Mouse (Mus musculus) stomach, postnatal 0 days (tissue): Measurements from ENCODE around the gene Snrpg. TPM values are rescaled to one million over a fixed set of nuclear protein-coding genes. Genes with fewer than 3 reads are reported as not detected.

Experiments
- ATAC-seq: fragments of 200-750 bp; cut with Nextera tagmentation; 2 replicates; pipeline ENCODE4 v1.8.0; 2017; ENCODE audit not compliant: low FRiP score, low TSS enrichment
- DNase-seq: peaks from one replicate; pipeline ENCODE4 v3.0.0-alpha.2; 2016; ENCODE audit warnings: low spot score
- H3K27ac ChIP-seq: fragments of 300-500 bp; sonication (generic); replicated peaks from 2 replicates; pipeline ENCODE4 v1.5.1; 2014; ENCODE audit warnings: mild to moderate bottlenecking, control low read depth
- H3K27me3 ChIP-seq: fragments of 300-500 bp; sonication (generic); 2 replicates; pipeline ENCODE4 v1.6.1; 2014; ENCODE audit warnings: low read length; ENCODE audit not compliant: control insufficient read depth, insufficient read depth
- H3K36me3 ChIP-seq: fragments of 300-500 bp; sonication (generic); 2 replicates; pipeline ENCODE4 v1.6.1; 2014; ENCODE audit warnings: low read length, mixed read lengths; ENCODE audit not compliant: control insufficient read depth, insufficient read depth
- H3K4me1 ChIP-seq: fragments of 300-500 bp; sonication (generic); replicated peaks from 2 replicates; pipeline ENCODE4 v1.6.1; 2014; ENCODE audit warnings: antibody characterized with exemption; ENCODE audit not compliant: control insufficient read depth, insufficient read depth
- H3K4me2 ChIP-seq: fragments of 300-500 bp; sonication (generic); replicated peaks from 2 replicates; pipeline ENCODE4 v1.6.1; 2014; ENCODE audit warnings: low read depth, mild to moderate bottlenecking, control low read depth, moderate library complexity
- H3K4me3 ChIP-seq: fragments of 300-500 bp; sonication (generic); 2 replicates; pipeline ENCODE4 v1.5.1; 2014; ENCODE audit warnings: low read depth, low read length, control low read depth
- H3K9ac ChIP-seq: fragments of 300-500 bp; sonication (generic); 2 replicates; pipeline ENCODE4 v1.6.1; 2014; ENCODE audit warnings: mild to moderate bottlenecking, low read length, control low read depth, mixed read lengths
- H3K9me3 ChIP-seq: fragments of 300-500 bp; sonication (generic); 2 replicates; pipeline ENCODE4 v1.6.1; 2016; ENCODE audit warnings: low read length; ENCODE audit not compliant: control insufficient read depth
- CTCF ChIP-seq: IDR thresholded peaks from 2 replicates; pipeline ENCODE4 v1.5.1; 2016; ENCODE audit warnings: antibody characterized with exemption, low read depth, mild to moderate bottlenecking, moderate library complexity
- EP300 ChIP-seq: optimal IDR thresholded peaks from 2 replicates; pipeline ENCODE3; 2016; ENCODE audit warnings: antibody characterized with exemption
- WGBS: fragments of 180-500 bp; shearing (Covaris S2); extraction: QIAGEN DNeasy Blood & Tissue Kit; methylation state at CpG from one replicate; pipeline ENCODE4 v1.1.7; 2014; 5-methylcytosine and 5-hydroxymethylcytosine counted together
- polyA plus RNA-seq: library from polyadenylated mRNA; unstranded; fragments of >200 nt; fragmentation: Nextera tagmentation; extraction: Ambion mirVana; gene quantifications from 2 replicates; pipeline ENCODE4 v1.2.1, GENCODE M21; 2015

Gene Snrpg
- polyA plus RNA-seq, 1 experiment from 2014 or later = 277 TPM

DNA sequence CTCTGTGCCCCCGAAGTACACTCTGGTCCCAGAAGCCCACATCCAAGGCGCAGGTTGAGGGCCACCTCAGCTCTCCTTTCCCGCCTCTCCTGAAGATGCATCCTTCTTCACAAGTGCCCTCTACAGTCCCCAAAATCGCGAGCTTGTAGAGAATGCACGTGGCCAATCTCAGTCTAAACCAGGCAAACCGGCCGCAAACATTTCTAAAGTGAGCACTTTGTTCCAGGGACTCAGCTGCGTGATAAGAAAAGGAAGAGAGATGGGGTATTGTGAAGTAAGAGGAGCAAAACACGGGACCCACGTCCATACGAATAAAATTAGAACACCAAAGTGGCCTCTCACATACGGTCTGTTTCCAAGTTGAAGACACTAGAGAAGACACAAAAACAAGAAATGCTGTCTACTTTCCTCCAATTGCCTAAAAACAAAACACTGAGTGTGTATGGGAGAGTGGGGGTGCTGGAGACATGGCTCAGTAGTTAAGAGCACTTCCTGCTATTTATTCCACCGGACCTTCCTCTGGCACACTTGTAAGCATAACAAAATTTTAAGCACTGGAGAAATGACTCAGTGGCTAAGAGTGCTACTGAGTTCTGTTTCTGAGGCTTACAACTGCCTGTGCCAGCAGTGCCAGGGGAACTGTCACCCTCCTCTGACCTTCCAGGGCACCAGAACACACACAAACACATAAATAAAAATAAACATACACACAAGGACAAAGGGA, 26.3 kb downstream of the Snrpg start:
- DNase-seq (no peak), ATAC-seq (no peak; the same call in none of the 2 replicates)
- Histone ChIP-seq H3K4me3 (peak overlapping the region; percentile 94), H3K27me3 (no peaks in the 10 kb centered on the region), H3K4me2 (peak overlapping the region; percentile 65), H3K27ac (peak overlapping the region; percentile 94), H3K4me1 (no peaks in the 10 kb centered on the region), H3K9me3 (no peaks in the 10 kb centered on the region), H3K36me3 (no peaks in the 10 kb centered on the region), H3K9ac (peak overlapping the region; percentile 89)
- 4% methylated on average over 14 of the region's 14 CpGs for WGBS
- TF ChIP-seq CTCF (no peak; the same call in 1 of the 2 replicates), EP300 (no peak)

DNA sequence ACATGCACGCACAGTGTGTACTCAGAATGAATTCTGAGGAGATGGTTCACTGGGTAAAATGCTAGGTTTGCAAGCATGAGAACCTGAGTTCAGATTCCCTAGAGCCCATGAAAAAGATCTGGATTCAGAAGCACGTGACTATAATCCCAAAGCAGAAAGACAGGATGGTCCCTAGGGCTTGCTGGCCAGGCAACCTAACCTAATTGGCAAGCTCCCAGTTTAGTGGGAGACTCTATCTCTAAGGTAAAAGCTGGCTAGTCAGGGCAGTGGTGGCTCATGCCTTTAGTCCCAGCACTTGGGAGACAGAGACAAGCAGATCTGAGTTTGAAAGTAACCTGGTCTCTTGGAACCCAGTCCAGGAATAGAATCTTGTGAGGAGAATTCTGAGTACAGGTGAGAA, 27.9 kb downstream of the Snrpg start:
- H3K4me2 ChIP-seq = no peak overlapping the region
- no peak overlapping the region for H3K4me3 ChIP-seq
- 84% methylated on average over 2 of the region's 2 CpGs for WGBS
- H3K36me3 ChIP-seq = no peaks in the 10 kb centered on the region
- no peaks in the 10 kb centered on the region for H3K9me3 ChIP-seq
- no peaks in the 10 kb centered on the region for H3K4me1 ChIP-seq
- no peak overlapping the region for H3K9ac ChIP-seq
- no peak for DNase-seq
- H3K27ac ChIP-seq = no peak overlapping the region
- H3K27me3 ChIP-seq = no peaks in the 10 kb centered on the region
- TF ChIP-seq EP300 (no peak), CTCF (no peak)
- no peak for ATAC-seq

DNA sequence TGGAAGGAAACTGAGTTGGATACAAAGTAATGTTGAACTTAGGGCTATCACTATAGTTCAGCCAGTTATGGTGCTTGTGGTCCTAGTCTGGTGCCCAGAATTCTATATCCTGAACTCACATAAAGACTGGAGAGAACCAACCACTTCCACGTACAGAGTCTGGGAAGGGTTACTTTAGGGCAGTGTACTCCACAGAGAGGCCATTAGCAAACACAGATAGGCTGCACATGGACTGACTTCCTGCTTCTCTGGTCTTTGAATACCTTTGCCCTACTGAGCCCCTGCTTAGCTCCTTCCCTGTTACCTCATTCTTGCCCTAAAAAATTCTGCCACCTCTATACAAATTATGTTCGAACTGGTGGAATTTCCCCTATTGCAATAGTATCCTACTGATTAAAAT, 28.9 kb downstream of the Snrpg start:
- TF ChIP-seq EP300 (no peak), CTCF (no peak)
- Histone ChIP-seq H3K27me3 (no peaks in the 10 kb centered on the region), H3K36me3 (no peaks in the 10 kb centered on the region), H3K9me3 (no peaks in the 10 kb centered on the region), H3K4me2 (no peak overlapping the region), H3K4me1 (no peaks in the 10 kb centered on the region), H3K9ac (no peak overlapping the region), H3K27ac (peak overlapping the region; percentile 40; the same call in 1 of the 2 replicates), H3K4me3 (no peak overlapping the region)
- ATAC-seq (peak; percentile 52; the same call in 1 of the 2 replicates), DNase-seq (peak; percentile 39)
- 63% methylated on average over 2 of the region's 2 CpGs for WGBS

DNA sequence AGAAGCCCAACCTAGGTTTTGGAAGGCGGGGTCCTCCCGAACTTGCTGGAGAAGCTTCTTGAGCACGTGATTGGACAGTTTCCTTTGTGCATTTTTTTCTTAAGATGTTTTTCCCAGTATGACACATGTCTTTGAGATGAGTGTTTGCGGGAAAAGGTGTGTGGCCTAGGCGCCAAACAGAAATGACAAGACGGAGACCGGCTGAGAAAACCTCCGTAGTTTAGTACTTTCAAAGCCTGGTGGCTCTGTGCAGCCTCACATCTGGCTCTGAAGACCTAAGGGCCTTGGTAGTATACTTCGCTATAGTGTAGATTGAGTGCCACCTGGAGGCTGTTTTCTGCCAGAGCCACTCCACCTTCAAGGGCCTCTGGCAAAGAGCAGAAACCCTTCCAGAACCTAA, 29.9 kb downstream of the Snrpg start:
- peak; percentile 81 for DNase-seq
- no peaks in the 10 kb centered on the region for H3K9me3 ChIP-seq
- H3K36me3 ChIP-seq = no peaks in the 10 kb centered on the region
- H3K4me1 ChIP-seq = no peaks in the 10 kb centered on the region
- peak overlapping the region; percentile 46 for H3K4me2 ChIP-seq
- 0 out of 2 replicates have a peak overlapping the region, but pooled peaks have one; percentile 41 for H3K27ac ChIP-seq
- no peaks in the 10 kb centered on the region for H3K27me3 ChIP-seq
- WGBS = 2% methylated on average over 9 of the region's 9 CpGs
- TF ChIP-seq CTCF (peak; percentile 82), EP300 (peak; percentile 49)
- no peak overlapping the region; the same call in 1 of the 2 replicates for H3K9ac ChIP-seq
- H3K4me3 ChIP-seq = no peak overlapping the region
- ATAC-seq = peak; percentile 58

DNA sequence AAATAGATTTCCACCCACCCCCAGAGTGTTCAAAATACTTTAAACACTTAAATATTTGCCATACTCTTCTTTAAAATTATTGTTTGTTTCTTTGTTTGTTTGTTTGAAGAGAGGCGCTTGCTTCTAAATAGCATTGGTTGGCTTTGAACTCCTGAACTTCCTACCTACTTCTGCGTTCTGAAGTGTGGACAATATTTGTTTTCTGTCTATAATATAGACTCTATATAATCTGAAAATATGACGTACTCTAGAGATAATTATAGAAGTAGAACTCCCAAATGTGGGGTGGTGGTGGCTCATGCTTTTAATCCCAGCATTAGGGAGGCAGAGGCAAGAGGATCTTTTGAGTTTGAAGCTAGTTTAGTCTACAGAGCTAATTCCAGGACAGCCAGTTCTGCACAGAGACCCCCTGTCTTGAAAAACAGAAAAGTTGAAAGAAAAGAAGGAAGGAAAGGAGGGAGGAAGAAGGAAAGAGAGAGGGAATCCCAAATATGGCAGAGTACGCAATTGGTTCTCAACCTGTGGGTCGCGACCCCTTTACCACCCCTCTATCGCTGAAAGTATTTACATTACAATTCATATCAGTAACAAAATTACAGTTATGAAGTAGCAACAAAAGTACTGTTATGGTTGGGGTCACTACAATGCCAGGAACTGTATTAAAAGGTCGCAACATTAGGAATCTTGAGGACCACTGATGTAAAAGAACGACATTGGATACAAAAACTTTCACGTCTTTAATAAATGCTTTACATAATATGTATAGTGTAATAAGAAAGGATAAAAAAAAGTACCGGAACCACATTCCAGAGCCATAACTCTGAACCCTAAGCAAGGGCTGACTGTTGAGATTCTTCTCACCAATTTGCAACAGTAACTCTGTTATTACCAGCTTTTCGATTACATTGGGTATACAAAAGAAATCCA, 31.8 kb downstream of the Snrpg start:
- WGBS = 34% methylated on average over 12 of the region's 12 CpGs
- peak overlapping the region; percentile 42 for H3K4me2 ChIP-seq
- no peak overlapping the region for H3K27ac ChIP-seq
- DNase-seq (no peak), ATAC-seq (no peak)
- H3K9ac ChIP-seq = no peak overlapping the region
- peak overlapping the region; percentile 87 for H3K4me3 ChIP-seq
- H3K9me3 ChIP-seq = no peaks in the 10 kb centered on the region
- no peaks in the 10 kb centered on the region for H3K36me3 ChIP-seq
- H3K27me3 ChIP-seq = no peaks in the 10 kb centered on the region
- no peak for TF ChIP-seq EP300
- no peak for TF ChIP-seq CTCF
- H3K4me1 ChIP-seq = no peaks in the 10 kb centered on the region
